Comparison of ENCODE assay signal across 25 mouse cellular contexts in the genomic region with DNA sequence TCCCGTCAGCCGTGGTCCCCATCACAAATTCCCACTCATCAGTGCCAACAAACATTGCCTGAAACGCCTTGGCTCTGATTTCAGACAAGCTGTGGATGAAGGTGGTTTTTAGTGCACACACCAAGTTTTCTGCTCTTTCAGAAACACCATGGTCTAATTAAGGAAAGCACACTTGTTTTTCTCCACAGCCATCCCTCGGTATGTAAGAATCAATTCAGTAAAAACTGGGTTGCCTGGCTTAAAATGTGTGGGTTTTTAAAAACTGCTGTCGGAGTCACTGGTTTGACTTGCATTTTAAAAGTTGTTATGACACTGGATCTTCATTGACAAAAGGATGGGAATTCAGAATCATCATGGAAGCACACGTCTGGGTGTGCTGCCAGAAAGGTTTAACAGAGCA.
"Had no signal": no experiment of that assay in that cellular context is flagged by ENCODE, and none has a peak within 500 bp of the region (broad histone marks: within the 10 kb centered on the region; RNA-seq: fewer than 3 reads in every experiment).

No protein-coding gene starts in this region.

- H3K27me3 ChIP-seq: heart, embryonic 13.5 days; heart, embryonic 15.5 days; hindbrain, embryonic 13.5 days; hindbrain, embryonic 15.5 days; kidney, embryonic 15.5 days; limb, embryonic 13.5 days; limb, embryonic 15.5 days; liver, embryonic 15.5 days had no signal

- H3K4me3 ChIP-seq: heart, adult 2 months; heart, embryonic 13.5 days; heart, embryonic 15.5 days; hindbrain, embryonic 13.5 days; hindbrain, embryonic 15.5 days; kidney, embryonic 15.5 days; limb, embryonic 13.5 days; limb, embryonic 15.5 days; liver, embryonic 13.5 days; liver, embryonic 15.5 days had no signal

- H3K27ac ChIP-seq: heart, adult 2 months; heart, embryonic 13.5 days; heart, embryonic 15.5 days; hindbrain, embryonic 13.5 days; hindbrain, embryonic 15.5 days; hindbrain, postnatal 0 days; kidney, embryonic 15.5 days; kidney, postnatal 0 days; limb, embryonic 13.5 days; limb, embryonic 15.5 days; liver, embryonic 13.5 days; liver, embryonic 15.5 days had no signal

- H3K4me1 ChIP-seq: heart, embryonic 13.5 days; heart, embryonic 15.5 days; hindbrain, embryonic 13.5 days; hindbrain, embryonic 15.5 days; limb, embryonic 13.5 days had no signal

- DNase-seq: gastrocnemius, postnatal 14 days; gastrocnemius, postnatal 36 days; heart, adult 2 months; heart, postnatal 14 days; heart, postnatal 36 days; kidney, adult 11 months; kidney, adult 2 months; kidney, adult 9 months; kidney, postnatal 14 days; kidney, postnatal 36 days; layer of hippocampus, adult 9-11 months; layer of hippocampus, postnatal 36 days; liver, embryonic 13.5 days had no signal

- H3K9ac ChIP-seq: heart, embryonic 13.5 days; heart, embryonic 15.5 days; hindbrain, embryonic 13.5 days; hindbrain, embryonic 15.5 days; kidney, embryonic 15.5 days; limb, embryonic 13.5 days; limb, embryonic 15.5 days; liver, embryonic 13.5 days; liver, embryonic 15.5 days had no signal

- H3K9me3 ChIP-seq: heart, embryonic 15.5 days; hindbrain, embryonic 15.5 days had no signal

- H3K36me3 ChIP-seq: heart, embryonic 13.5 days; heart, embryonic 15.5 days; hindbrain, embryonic 13.5 days; hindbrain, embryonic 15.5 days; kidney, embryonic 15.5 days; limb, embryonic 13.5 days; limb, embryonic 15.5 days; liver, embryonic 13.5 days; liver, embryonic 15.5 days had no signal

- H3K4me2 ChIP-seq: heart, embryonic 11.5 days; heart, embryonic 13.5 days; heart, embryonic 15.5 days; hindbrain, embryonic 13.5 days; hindbrain, embryonic 15.5 days; kidney, embryonic 15.5 days; limb, embryonic 13.5 days; limb, embryonic 15.5 days; liver, embryonic 13.5 days; liver, embryonic 15.5 days had no signal

- ATAC-seq: hindbrain, postnatal 0 days; intestine, embryonic 16.5 days had no signal
